Mouse (Mus musculus): ENCODE measurements around the gene BC034090. TPM values are rescaled to one million over a fixed set of nuclear protein-coding genes. Genes with fewer than 3 reads are reported as not detected.

The BC034090 gene
- 2.8 and 3.8 TPM in 2 replicates for polyA plus RNA-seq (2014; fragmentation: Nextera tagmentation; extraction: Ambion mirVana)

DNA sequence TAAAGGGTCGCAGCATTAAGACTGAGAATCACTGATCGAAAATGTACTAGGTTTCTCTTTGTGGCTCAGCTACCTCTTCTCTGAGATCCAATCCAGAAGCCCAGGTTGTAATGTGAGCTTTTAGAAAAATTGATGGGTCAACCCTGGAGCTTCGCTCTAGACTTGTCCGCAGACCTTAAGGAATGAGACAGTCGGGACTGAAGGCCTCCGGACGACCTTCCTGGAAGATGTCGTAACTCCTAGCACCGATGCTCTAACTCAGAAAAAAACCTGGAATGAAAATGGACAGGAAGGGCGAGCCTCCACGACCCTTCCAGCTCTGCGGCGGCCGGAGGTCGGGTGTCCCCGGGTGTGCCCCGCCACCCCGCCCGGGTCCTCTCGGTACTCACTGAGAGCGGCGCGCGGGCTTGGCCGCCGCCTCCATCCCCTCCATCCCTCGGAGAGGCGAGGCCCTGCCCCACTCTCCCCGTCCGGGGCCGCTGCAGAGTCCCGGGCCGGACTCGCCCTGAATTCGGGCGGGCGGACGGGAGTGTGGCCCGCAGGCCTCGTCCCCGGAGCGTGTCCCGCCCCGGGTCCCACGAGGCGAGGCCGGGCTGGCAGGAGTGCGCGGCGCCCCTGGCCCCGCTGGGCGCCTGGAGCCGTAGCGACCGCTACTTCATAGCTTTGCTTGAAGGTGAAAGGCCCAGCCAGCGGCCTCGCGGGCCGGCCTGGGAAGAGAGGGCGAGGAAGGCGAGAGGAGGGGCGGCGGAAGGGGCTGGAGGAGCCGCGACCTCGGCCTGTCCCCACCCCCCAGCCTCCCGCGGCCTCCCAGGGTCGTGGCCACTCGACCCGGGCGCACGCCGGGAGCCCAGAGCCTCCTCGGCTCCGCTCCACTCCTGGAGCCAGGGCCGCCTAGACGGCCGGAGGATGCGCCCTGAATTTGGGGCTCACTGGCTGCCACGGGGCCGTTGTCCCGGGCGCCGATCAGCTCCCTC is at the start of gene BC034090:
BC034090 (minus strand) TSS at position 648 of the 974 bp plus-strand sequence.
- Histone ChIP-seq H3K9me3 (ENCODE audit: control insufficient read depth, low read length) (0 out of 2 replicates have a peak, but pooled peaks cover 2% of the 10 kb centered on the region), H3K9ac (ENCODE audit: low read length) (peak within 1 kb of the TSS; percentile 95), H3K4me3 (ENCODE audit: low read depth, low read length) (peak within 1 kb of the TSS; percentile 59), H3K4me1 (ENCODE audit: control insufficient read depth, insufficient read depth, low read length) (no peaks in the 10 kb centered on the region; the same call in 1 of the 2 replicates), H3K4me2 (ENCODE audit: low read depth, severe bottlenecking) (peak within 1 kb of the TSS; percentile 84), H3K36me3 (ENCODE audit: control insufficient read depth, insufficient read depth, low read length) (peaks cover 3% of the 10 kb centered on the region; the same call in 1 of the 2 replicates), H3K27me3 (ENCODE audit: control insufficient read depth, insufficient read depth, low read length) (no peaks in the 10 kb centered on the region), H3K27ac (replicated peaks; ENCODE audit: low read depth, low read length) (peak within 1 kb of the TSS; percentile 73)
- peak; percentile 79 for DNase-seq (ENCODE audit: low spot score)
- ATAC-seq (ENCODE audit: insufficient number of reproducible peaks, low FRiP score, low TSS enrichment, low read depth) = peak; percentile 84
- 2% methylated on average over 80 of the region's 85 CpGs for WGBS

DNA sequence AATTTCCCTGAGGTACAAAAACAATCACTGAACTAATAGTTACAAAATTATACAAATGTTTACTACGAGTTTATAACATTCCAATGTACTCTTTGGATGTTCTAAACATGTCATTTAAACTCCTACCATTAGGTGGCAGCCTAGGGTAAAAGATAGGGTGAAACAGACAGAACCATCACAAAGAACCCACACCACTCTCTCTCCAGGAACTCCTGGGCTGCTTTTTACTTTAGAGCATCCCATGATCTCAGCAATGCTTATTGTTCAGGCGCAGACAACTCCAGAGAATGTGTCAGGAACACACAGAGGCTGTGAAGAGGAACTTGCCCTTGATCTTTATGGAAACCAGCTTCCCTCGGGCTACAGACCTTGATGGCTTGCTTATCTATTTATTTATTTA is 49.2 kb upstream of the BC034090 start:
- no peaks in the 10 kb centered on the region for H3K27me3 ChIP-seq (ENCODE audit: control insufficient read depth, insufficient read depth, low read length)
- no peak overlapping the region for H3K27ac ChIP-seq (replicated peaks; ENCODE audit: low read depth, low read length)
- H3K4me3 ChIP-seq (ENCODE audit: low read depth, low read length) = no peak overlapping the region
- H3K36me3 ChIP-seq (ENCODE audit: control insufficient read depth, insufficient read depth, low read length) = no peaks in the 10 kb centered on the region
- H3K9me3 ChIP-seq (ENCODE audit: control insufficient read depth, low read length) = no peaks in the 10 kb centered on the region
- DNase-seq (ENCODE audit: low spot score) (peak; percentile 43), ATAC-seq (ENCODE audit: insufficient number of reproducible peaks, low FRiP score, low TSS enrichment, low read depth) (no peak)
- H3K4me1 ChIP-seq (ENCODE audit: control insufficient read depth, insufficient read depth, low read length) = no peaks in the 10 kb centered on the region
- 19% methylated on average over 3 of the region's 3 CpGs for WGBS
- H3K9ac ChIP-seq (ENCODE audit: low read length) = no peak overlapping the region
- H3K4me2 ChIP-seq (ENCODE audit: low read depth, severe bottlenecking) = no peak overlapping the region

DNA sequence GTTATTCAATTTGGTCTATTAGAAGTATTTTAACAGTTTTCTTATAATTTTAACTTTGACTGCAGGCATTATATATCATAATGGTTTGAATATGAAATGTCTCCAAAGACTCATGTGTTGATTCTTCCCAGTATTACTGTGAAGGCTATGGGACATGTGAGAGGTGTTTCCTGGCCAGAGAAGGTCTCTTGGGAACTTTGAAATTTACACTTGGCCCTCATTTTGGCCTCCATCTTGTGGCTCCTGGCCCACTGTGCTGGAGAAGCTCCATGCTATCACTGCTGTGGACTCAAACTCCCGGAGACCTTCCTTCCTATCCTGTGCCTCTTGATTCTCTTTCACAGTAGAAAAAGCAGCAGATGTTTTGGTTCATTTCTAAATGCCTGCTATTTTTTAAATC is 45.2 kb upstream of the BC034090 start:
- ATAC-seq (ENCODE audit: insufficient number of reproducible peaks, low FRiP score, low TSS enrichment, low read depth) = no peak
- Histone ChIP-seq H3K4me1 (ENCODE audit: control insufficient read depth, insufficient read depth, low read length) (no peaks in the 10 kb centered on the region), H3K27me3 (ENCODE audit: control insufficient read depth, insufficient read depth, low read length) (no peaks in the 10 kb centered on the region), H3K27ac (replicated peaks; ENCODE audit: low read depth, low read length) (no peak overlapping the region), H3K4me2 (ENCODE audit: low read depth, severe bottlenecking) (no peak overlapping the region), H3K4me3 (ENCODE audit: low read depth, low read length) (no peak overlapping the region), H3K9me3 (ENCODE audit: control insufficient read depth, low read length) (no peaks in the 10 kb centered on the region), H3K9ac (ENCODE audit: low read length) (no peak overlapping the region), H3K36me3 (ENCODE audit: control insufficient read depth, insufficient read depth, low read length) (peaks cover 2% of the 10 kb centered on the region; the same call in 1 of the 2 replicates)
- 90% methylated on average over 1 of the region's 1 CpGs for WGBS
- no peak for DNase-seq (ENCODE audit: low spot score)

DNA sequence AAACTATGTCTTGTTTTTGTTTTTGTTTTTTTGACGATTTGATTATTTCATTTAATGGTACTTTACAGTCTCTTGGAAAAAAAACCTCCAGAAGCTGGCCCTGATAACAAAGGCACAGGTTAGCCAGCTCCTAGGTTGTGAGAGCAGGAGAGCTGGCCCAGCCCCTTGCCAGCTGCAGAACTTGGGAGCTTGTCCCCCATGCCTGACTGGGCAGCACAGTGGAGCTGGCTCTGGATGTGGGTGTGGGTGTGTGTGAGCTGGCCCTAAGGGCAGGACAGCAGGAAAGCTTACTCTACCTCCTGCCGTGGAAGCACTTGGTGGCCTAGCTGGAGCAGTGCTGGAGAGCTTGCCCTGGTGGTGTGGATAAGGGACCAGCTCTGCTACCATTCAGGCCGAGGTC is 43.8 kb upstream of the BC034090 start:
- Histone ChIP-seq H3K9ac (ENCODE audit: low read length) (no peak overlapping the region), H3K4me2 (ENCODE audit: low read depth, severe bottlenecking) (no peak overlapping the region), H3K4me3 (ENCODE audit: low read depth, low read length) (no peak overlapping the region), H3K27me3 (ENCODE audit: control insufficient read depth, insufficient read depth, low read length) (no peaks in the 10 kb centered on the region), H3K36me3 (ENCODE audit: control insufficient read depth, insufficient read depth, low read length) (peaks cover 2% of the 10 kb centered on the region; the same call in 1 of the 2 replicates), H3K4me1 (ENCODE audit: control insufficient read depth, insufficient read depth, low read length) (no peaks in the 10 kb centered on the region), H3K9me3 (ENCODE audit: control insufficient read depth, low read length) (no peaks in the 10 kb centered on the region), H3K27ac (replicated peaks; ENCODE audit: low read depth, low read length) (no peak overlapping the region)
- 90% methylated on average over 3 of the region's 3 CpGs for WGBS
- ATAC-seq (ENCODE audit: insufficient number of reproducible peaks, low FRiP score, low TSS enrichment, low read depth) = no peak
- no peak for DNase-seq (ENCODE audit: low spot score)

DNA sequence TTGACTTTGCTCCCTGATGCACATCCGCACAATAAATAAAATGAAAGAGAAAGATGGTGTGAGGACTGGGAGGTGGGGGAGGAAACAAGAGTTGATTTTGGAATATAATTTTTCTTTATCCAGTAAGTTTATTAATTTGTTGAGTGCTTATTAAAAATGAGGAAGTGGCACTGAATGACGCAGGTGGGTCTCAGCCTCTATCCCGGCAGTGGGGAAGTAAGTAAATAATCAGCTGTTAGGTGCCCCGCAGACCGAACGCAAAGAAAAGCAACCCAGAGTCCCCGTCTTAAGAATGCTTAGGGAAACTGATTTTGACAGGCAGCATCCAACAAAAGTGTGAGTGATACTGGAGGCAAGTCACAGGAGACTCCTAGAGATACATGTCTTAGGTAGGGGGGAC is 39.6 kb upstream of the BC034090 start:
- ATAC-seq (ENCODE audit: insufficient number of reproducible peaks, low FRiP score, low TSS enrichment, low read depth) (no peak), DNase-seq (ENCODE audit: low spot score) (no peak)
- no peak overlapping the region for H3K4me2 ChIP-seq (ENCODE audit: low read depth, severe bottlenecking)
- H3K27me3 ChIP-seq (ENCODE audit: control insufficient read depth, insufficient read depth, low read length) = no peaks in the 10 kb centered on the region
- H3K9me3 ChIP-seq (ENCODE audit: control insufficient read depth, low read length) = no peaks in the 10 kb centered on the region
- H3K27ac ChIP-seq (replicated peaks; ENCODE audit: low read depth, low read length) = no peak overlapping the region
- no peak overlapping the region for H3K4me3 ChIP-seq (ENCODE audit: low read depth, low read length)
- H3K36me3 ChIP-seq (ENCODE audit: control insufficient read depth, insufficient read depth, low read length) = peaks cover 2% of the 10 kb centered on the region; the same call in 1 of the 2 replicates
- no peak overlapping the region for H3K9ac ChIP-seq (ENCODE audit: low read length)
- H3K4me1 ChIP-seq (ENCODE audit: control insufficient read depth, insufficient read depth, low read length) = peaks cover 5% of the 10 kb centered on the region
- WGBS = 91% methylated on average over 7 of the region's 7 CpGs

DNA sequence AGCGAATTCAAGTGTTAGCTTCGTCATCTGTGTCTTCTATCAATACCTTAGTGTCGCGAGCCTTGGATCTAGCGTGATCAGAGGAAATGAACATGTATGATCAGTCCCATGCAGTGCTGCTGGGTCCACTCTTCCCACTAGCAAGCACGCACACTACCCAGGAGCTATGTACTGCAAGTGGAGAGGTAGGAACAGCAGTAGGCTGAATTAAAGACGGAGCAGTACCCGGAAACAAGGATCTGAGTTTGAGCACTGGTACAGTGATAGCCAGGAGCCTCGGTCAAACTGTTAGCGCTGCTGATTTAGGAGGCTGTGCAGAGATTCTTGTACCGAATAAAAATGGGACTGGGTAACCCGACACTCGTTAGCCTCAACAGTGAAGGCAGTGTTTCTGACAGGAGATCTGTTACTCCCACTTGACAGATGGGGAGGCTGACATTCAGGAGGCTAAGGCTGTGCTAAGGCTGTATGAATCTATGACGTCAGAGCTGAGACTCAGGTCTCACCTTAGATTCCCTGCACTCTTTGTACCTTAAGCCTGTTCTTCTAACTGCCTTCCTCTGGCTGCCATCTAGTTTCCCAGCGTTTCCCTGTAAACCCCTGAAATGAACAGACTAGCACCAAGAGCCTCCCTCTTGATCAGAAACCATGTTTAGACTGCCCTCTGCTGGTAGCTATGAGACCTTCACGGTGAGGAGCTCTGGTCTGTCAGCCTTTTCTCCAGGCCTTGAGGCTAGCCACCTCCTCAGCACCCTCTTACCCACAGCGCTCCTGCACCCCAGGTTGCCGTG is 37.0 kb upstream of the BC034090 start:
- Histone ChIP-seq H3K9ac (ENCODE audit: low read length) (no peak overlapping the region), H3K4me2 (ENCODE audit: low read depth, severe bottlenecking) (no peak overlapping the region), H3K4me3 (ENCODE audit: low read depth, low read length) (no peak overlapping the region), H3K9me3 (ENCODE audit: control insufficient read depth, low read length) (no peaks in the 10 kb centered on the region), H3K4me1 (ENCODE audit: control insufficient read depth, insufficient read depth, low read length) (peaks cover 5% of the 10 kb centered on the region), H3K27ac (replicated peaks; ENCODE audit: low read depth, low read length) (no peak overlapping the region), H3K36me3 (ENCODE audit: control insufficient read depth, insufficient read depth, low read length) (no peaks in the 10 kb centered on the region), H3K27me3 (ENCODE audit: control insufficient read depth, insufficient read depth, low read length) (no peaks in the 10 kb centered on the region)
- whole genome bisulfite sequencing = 51% methylated on average over 18 of the region's 18 CpGs
- DNase-seq (ENCODE audit: low spot score) (peak; percentile 76), ATAC-seq (ENCODE audit: insufficient number of reproducible peaks, low FRiP score, low TSS enrichment, low read depth) (peak; percentile 86)

DNA sequence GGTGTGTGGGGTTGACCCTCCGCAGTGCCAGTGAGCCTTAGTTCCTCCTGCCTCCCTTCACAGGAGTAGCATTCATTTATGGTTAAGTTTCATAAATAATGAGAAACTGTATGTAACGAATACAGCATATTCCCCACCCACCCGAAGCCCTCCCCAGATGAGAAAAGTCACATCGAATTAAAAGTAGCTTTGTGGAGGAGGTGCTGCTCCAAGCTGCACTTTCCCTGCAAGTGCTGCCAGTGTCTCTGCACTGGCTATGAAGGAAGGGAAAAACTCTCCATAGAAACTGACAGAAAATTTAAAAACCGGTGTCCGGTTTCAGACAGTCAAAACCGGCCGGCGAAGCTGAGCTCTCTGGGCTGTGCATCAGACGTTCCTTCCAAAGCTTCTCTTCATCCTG is 36.1 kb upstream of the BC034090 start:
- DNase-seq (ENCODE audit: low spot score) (no peak), ATAC-seq (ENCODE audit: insufficient number of reproducible peaks, low FRiP score, low TSS enrichment, low read depth) (no peak)
- no peaks in the 10 kb centered on the region for H3K9me3 ChIP-seq (ENCODE audit: control insufficient read depth, low read length)
- no peaks in the 10 kb centered on the region for H3K27me3 ChIP-seq (ENCODE audit: control insufficient read depth, insufficient read depth, low read length)
- no peak overlapping the region for H3K4me3 ChIP-seq (ENCODE audit: low read depth, low read length)
- no peaks in the 10 kb centered on the region for H3K36me3 ChIP-seq (ENCODE audit: control insufficient read depth, insufficient read depth, low read length)
- H3K9ac ChIP-seq (ENCODE audit: low read length) = no peak overlapping the region
- H3K27ac ChIP-seq (replicated peaks; ENCODE audit: low read depth, low read length) = no peak overlapping the region
- no peak overlapping the region for H3K4me2 ChIP-seq (ENCODE audit: low read depth, severe bottlenecking)
- peaks cover 5% of the 10 kb centered on the region for H3K4me1 ChIP-seq (ENCODE audit: control insufficient read depth, insufficient read depth, low read length)
- WGBS = 68% methylated on average over 10 of the region's 10 CpGs

DNA sequence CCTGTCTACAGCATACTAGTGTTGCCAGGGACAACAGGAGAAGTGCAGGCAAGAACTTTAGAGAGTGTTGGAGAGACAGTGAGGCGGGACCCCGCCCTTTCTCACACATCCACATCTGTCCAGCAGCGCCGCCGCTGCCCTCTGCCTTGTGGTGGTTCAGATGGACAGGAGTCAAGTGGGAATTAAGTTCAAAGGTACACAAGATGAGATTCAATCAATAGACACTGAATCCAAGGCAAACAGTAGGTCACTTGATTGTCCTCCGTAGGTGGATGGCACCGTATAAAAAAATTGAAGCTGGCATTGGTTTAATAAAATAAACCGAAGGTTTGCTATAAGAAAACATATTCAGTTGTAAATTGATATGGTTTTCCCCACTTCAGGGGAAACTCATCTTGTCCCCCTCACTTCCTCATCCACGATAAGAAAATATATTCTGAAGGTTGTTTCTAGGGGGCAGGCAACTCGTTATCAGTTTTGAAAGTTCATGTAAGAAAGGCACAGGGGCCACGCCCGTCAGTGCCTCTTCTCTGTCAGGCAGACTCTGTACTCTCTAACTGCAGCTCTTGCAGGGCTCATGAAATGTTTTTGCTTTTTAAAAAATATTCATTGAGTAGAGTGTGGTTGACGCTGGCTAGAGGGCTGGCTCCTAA is 32.3 kb upstream of the BC034090 start:
- no peak overlapping the region for H3K9ac ChIP-seq (ENCODE audit: low read length)
- ATAC-seq (ENCODE audit: insufficient number of reproducible peaks, low FRiP score, low TSS enrichment, low read depth) (no peak), DNase-seq (ENCODE audit: low spot score) (no peak)
- H3K4me1 ChIP-seq (ENCODE audit: control insufficient read depth, insufficient read depth, low read length) = peaks cover 11% of the 10 kb centered on the region
- no peaks in the 10 kb centered on the region for H3K36me3 ChIP-seq (ENCODE audit: control insufficient read depth, insufficient read depth, low read length)
- H3K27ac ChIP-seq (replicated peaks; ENCODE audit: low read depth, low read length) = no peak overlapping the region
- no peak overlapping the region for H3K4me2 ChIP-seq (ENCODE audit: low read depth, severe bottlenecking)
- 70% methylated on average over 13 of the region's 13 CpGs for WGBS
- no peaks in the 10 kb centered on the region for H3K9me3 ChIP-seq (ENCODE audit: control insufficient read depth, low read length)
- no peak overlapping the region for H3K4me3 ChIP-seq (ENCODE audit: low read depth, low read length)
- H3K27me3 ChIP-seq (ENCODE audit: control insufficient read depth, insufficient read depth, low read length) = no peaks in the 10 kb centered on the region

All from limb, embryonic 11.5 days (tissue).